13 mouse cellular contexts compared by ENCODE assay signal in genomic region chr17:48346231-48346630, GRCm38 (mm10). TPM values are rescaled to one million over a fixed set of nuclear protein-coding genes. Genes with fewer than 3 reads are reported as not detected.
DNase-seq lines count a peak whose midpoint lies in the region; ATAC-seq lines count a peak whose summit lies in the region.
"Had no signal": no experiment of that assay in that cellular context is flagged by ENCODE, and none has a peak within 500 bp of the region (broad histone marks: within the 10 kb centered on the region; RNA-seq: fewer than 3 reads in every experiment).

Trem2 (plus strand) TSS chr17:48346401.

- no peaks in the 10 kb centered on the region for H3K9me3 ChIP-seq in heart, embryonic 12.5 days (replicated peaks)
- H3K9me3 ChIP-seq: forebrain, embryonic 13.5 days had no signal

- no peak within 1 kb of the TSS for H3K4me3 ChIP-seq in heart, embryonic 12.5 days
- H3K4me3 ChIP-seq: forebrain, embryonic 13.5 days had no signal

- no peaks in the 10 kb centered on the region for H3K4me1 ChIP-seq in heart, embryonic 12.5 days (replicated peaks)
- H3K4me1 ChIP-seq: forebrain, embryonic 13.5 days had no signal

- 66% methylated on average over 5 of the region's 5 CpGs for WGBS in heart, embryonic 12.5 days

- ATAC-seq in heart, embryonic 12.5 days (ENCODE audit: insufficient number of reproducible peaks, low FRiP score): no peak
- ATAC-seq: forebrain, embryonic 13.5 days; liver, postnatal 0 days had no signal

- no peak within 1 kb of the TSS for H3K9ac ChIP-seq in heart, embryonic 12.5 days
- H3K9ac ChIP-seq: forebrain, embryonic 13.5 days; liver, postnatal 0 days had no signal

- peak; percentile 95 for DNase-seq in heart, adult 11 months
- DNase-seq in heart, postnatal 4 days: no peak
- peak; percentile 61 for DNase-seq in adipocyte (ENCODE audit: low spot score)
- no peak for DNase-seq in gonadal fat pad, adult 2 months (ENCODE audit: low read depth)
- peak; percentile 62 for DNase-seq in lung, postnatal 36 days
- DNase-seq in embryo, embryonic 10 days (ENCODE audit: low spot score): no peak
- no peak for DNase-seq in cerebellum, postnatal 36 days
- DNase-seq: kidney, adult 8-10 months; liver, postnatal 0 days had no signal

- peaks cover 10% of the 10 kb centered on the region; the same call in 1 of the 2 replicates for H3K27me3 ChIP-seq in heart, embryonic 12.5 days (replicated peaks)
- H3K27me3 ChIP-seq: forebrain, embryonic 13.5 days had no signal

- H3K36me3 ChIP-seq in heart, embryonic 12.5 days: no peaks in the 10 kb centered on the region

- no peak within 1 kb of the TSS for H3K27ac ChIP-seq in heart, embryonic 12.5 days (ENCODE audit: poor library complexity, severe bottlenecking)
- H3K27ac ChIP-seq: forebrain, embryonic 13.5 days had no signal

- H3K4me2 ChIP-seq in heart, embryonic 12.5 days: no peak within 1 kb of the TSS
- H3K4me2 ChIP-seq: forebrain, embryonic 13.5 days had no signal

RNA-seq across cellular contexts. Expression of gene Trem2, which starts in this region (rescaled TPM):
- 1 to 10 TPM; 1.4 to 2.1 TPM for total RNA-seq in heart, postnatal 4 days (2021)
- 10.2 and 16.3 TPM in 2 replicates for polyA plus RNA-seq in gonadal fat pad, adult 2 months (2012; rRNA removed)
- 1.5 and 1.7 TPM in 2 replicates for polyA plus RNA-seq in heart, embryonic 12.5 days (2016; fragmentation: Nextera tagmentation; extraction: Ambion mirVana)
- total RNA-seq: hematopoietic stem cell, adult 5-6 weeks had no signal
- polyA plus RNA-seq: small intestine, adult 2 months had no signal

Comparison
In these comparisons a context has a peak if more than half of its experiments do, and no peak if none do; other contexts are left out.
1. DNase-seq: peak in heart, adult 11 months (single experiment), adipocyte (single experiment) and lung, postnatal 36 days (single experiment); none in heart, postnatal 4 days (single experiment), gonadal fat pad, adult 2 months (single experiment), embryo, embryonic 10 days (single experiment) and cerebellum, postnatal 36 days (0 of 2).